Mouse (Mus musculus) thymus, adult 2 months (tissue): ENCODE results near the gene Peli1. TPM values are rescaled to one million over a fixed set of nuclear protein-coding genes. Genes with fewer than 3 reads are reported as not detected.
A peak's percentile ranks its signal among the peaks of the same experiment; 100 is the strongest.

ENCODE experiments used
- DNase-seq: peaks from one replicate; pipeline ENCODE4 v3.0.0; 2021
- H3K27ac ChIP-seq: fragments of 200-500 bp; 2 replicates; pipeline ENCODE4 v1.5.1; 2012; ENCODE audit warnings: low read length, control low read depth; ENCODE audit not compliant: control insufficient read depth, insufficient read depth
- H3K27me3 ChIP-seq: fragments of 200-500 bp; 2 replicates; pipeline ENCODE4 v1.6.1; 2012; ENCODE audit warnings: mild to moderate bottlenecking, low read length, moderate library complexity, mixed read lengths; ENCODE audit not compliant: control insufficient read depth, insufficient read depth
- H3K36me3 ChIP-seq: fragments of 200-500 bp; 2 replicates; pipeline ENCODE4 v1.6.1; 2012; ENCODE audit warnings: mild to moderate bottlenecking, low read length, moderate library complexity; ENCODE audit not compliant: control insufficient read depth, insufficient read depth
- H3K4me1 ChIP-seq: fragments of 200-500 bp; replicated peaks from 2 replicates; pipeline ENCODE4 v1.6.1; 2012; ENCODE audit warnings: low read length; ENCODE audit not compliant: control insufficient read depth, insufficient read depth
- H3K4me3 ChIP-seq: fragments of 200-500 bp; 2 replicates; pipeline ENCODE4 v1.5.1; 2012; ENCODE audit warnings: mild to moderate bottlenecking, low read length, control low read depth, moderate library complexity; ENCODE audit not compliant: control insufficient read depth, insufficient read depth
- CTCF ChIP-seq: fragments of 200-500 bp; IDR thresholded peaks from 2 replicates; pipeline ENCODE4 v1.5.1; 2012; ENCODE audit warnings: mild to moderate bottlenecking, control low read depth, low read length, moderate library complexity, borderline replicate concordance; ENCODE audit not compliant: control insufficient read depth, poor library complexity, insufficient read depth; ENCODE audit errors: extremely low read depth
- POLR2A ChIP-seq: fragments of 200-500 bp; IDR thresholded peaks from 2 replicates; pipeline ENCODE4 v1.6.1; 2012; ENCODE audit warnings: mild to moderate bottlenecking, low read length, control low read depth, moderate library complexity; ENCODE audit not compliant: control insufficient read depth, poor library complexity, insufficient read depth; ENCODE audit errors: extremely low read depth
- WGBS: fragments of 180-500 bp; shearing (Covaris S2); methylation state at CpG from one replicate; pipeline ENCODE4 v1.1.7; 2018; 5-methylcytosine and 5-hydroxymethylcytosine counted together
- polyA plus RNA-seq: library from polyadenylated mRNA; depleted of rRNA; stranded (reverse); fragments of >200 nt; gene quantifications from 2 replicates; pipeline ENCODE4 v1.2.3, GENCODE M21; 2012

Gene Peli1
- polyA plus RNA-seq, 1 experiment, result 53.4 TPM

GRCm38 (mm10) chr11:21091428-21092405, 626 bp downstream of the Peli1 start:
- Histone ChIP-seq H3K4me3 (peak overlapping the region; percentile 83), H3K27me3 (no peaks in the 10 kb centered on the region), H3K4me1 (peaks cover 2% of the 10 kb centered on the region), H3K27ac (peak overlapping the region; percentile 76), H3K36me3 (no peaks in the 10 kb centered on the region)
- no peak for TF ChIP-seq POLR2A
- no peak for TF ChIP-seq CTCF
- DNase-seq, result peak; percentile 72
- 1% methylated on average over 99 of the region's 99 CpGs for WGBS

DNA sequence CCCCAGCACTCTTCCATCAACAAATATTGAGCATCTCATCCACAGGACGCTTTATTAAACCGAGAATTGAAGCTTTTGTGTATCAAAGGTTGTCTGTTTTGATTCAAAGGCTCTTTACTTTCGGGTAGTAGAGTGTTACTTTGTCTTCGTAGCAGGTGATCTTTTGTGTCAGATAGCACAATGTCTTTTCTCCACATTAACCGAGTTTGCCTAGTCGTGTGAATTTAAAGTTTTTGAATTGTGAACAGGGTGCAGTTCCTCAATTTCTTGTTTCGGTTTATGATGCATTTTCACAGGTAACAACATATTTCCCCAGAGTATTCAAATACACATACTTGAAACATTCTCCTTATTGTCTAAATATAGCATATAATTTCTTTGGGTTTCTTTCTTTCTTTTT, 1.5 kb downstream of the Peli1 start:
- H3K36me3 ChIP-seq, result no peaks in the 10 kb centered on the region
- no peaks in the 10 kb centered on the region for H3K27me3 ChIP-seq
- no peak for DNase-seq
- no peak overlapping the region; the same call in 1 of the 2 replicates for H3K27ac ChIP-seq
- TF ChIP-seq CTCF, result no peak
- TF ChIP-seq POLR2A, result no peak
- WGBS, result 2% methylated on average over 7 of the region's 7 CpGs
- no peak overlapping the region for H3K4me3 ChIP-seq
- peaks cover 2% of the 10 kb centered on the region for H3K4me1 ChIP-seq

DNA sequence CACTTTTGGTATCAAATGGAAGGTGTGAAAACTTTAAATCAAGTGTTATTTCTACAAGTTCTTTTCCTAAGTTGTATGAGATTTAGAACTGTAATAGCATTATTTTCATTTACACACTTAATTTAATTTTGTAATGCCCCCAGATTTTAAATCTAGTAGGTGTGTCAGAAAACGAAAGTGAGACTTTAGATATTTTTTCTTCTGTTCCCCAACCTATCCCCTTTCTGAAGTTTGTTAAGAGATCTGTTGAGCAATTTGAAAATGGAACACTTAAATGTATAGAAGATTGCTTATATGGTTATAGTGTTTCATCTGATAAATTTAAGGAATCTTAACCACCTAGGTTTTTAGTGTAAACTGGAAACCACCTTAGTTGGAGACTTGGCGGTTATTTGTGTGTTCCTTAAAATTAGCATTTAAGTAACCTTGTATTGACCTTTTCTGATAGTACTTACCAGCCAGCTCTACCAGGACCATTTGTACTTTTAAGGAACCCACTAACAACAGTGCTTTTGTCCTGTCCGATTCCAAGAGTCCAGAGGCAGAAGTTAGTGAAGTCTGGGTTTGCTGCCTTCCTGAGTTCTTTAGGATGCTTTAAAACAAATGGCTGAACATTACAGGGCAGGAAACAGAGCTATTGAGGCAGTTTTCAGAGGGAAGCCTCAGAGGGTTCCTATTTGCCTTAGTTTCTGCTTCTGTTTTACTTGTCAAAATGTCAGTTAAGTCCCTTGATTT, 2.2 kb downstream of the Peli1 start:
- Histone ChIP-seq H3K36me3 (no peaks in the 10 kb centered on the region), H3K4me1 (peaks cover 2% of the 10 kb centered on the region), H3K4me3 (no peak overlapping the region), H3K27me3 (no peaks in the 10 kb centered on the region), H3K27ac (no peak overlapping the region; the same call in 1 of the 2 replicates)
- no peak for DNase-seq
- TF ChIP-seq CTCF (no peak), POLR2A (no peak)
- WGBS, result 17% methylated on average over 3 of the region's 3 CpGs

- TF ChIP-seq POLR2A, result no peak
- TF ChIP-seq CTCF, result no peak
- peak; percentile 36 for DNase-seq
Observed at GRCm38 (mm10) chr11:21096590-21096989, 5.5 kb downstream of the Peli1 start.

GRCm38 (mm10) chr11:21098457-21098856, 7.4 kb downstream of the Peli1 start:
- WGBS, result 83% methylated on average over 2 of the region's 2 CpGs

More at GRCm38 (mm10) chr11:21096590-21096989, 5.5 kb downstream of the Peli1 start:
- Histone ChIP-seq H3K4me3 (no peak overlapping the region), H3K27ac (no peak overlapping the region), H3K4me1 (peaks cover 2% of the 10 kb centered on the region; the same call in 1 of the 2 replicates), H3K27me3 (no peaks in the 10 kb centered on the region), H3K36me3 (no peaks in the 10 kb centered on the region)
- WGBS, result 96% methylated on average over 2 of the region's 2 CpGs

GRCm38 (mm10) chr11:21100704-21101103, 9.6 kb downstream of the Peli1 start:
- Histone ChIP-seq H3K36me3 (no peaks in the 10 kb centered on the region), H3K4me3 (no peak overlapping the region), H3K27ac (no peak overlapping the region), H3K4me1 (peaks cover 2% of the 10 kb centered on the region; the same call in 1 of the 2 replicates), H3K27me3 (no peaks in the 10 kb centered on the region)
- WGBS, result 100% methylated on average over 1 of the region's 1 CpGs
- TF ChIP-seq POLR2A, result no peak
- TF ChIP-seq CTCF, result no peak
- no peak for DNase-seq

More at GRCm38 (mm10) chr11:21098457-21098856, 7.4 kb downstream of the Peli1 start:
- Histone ChIP-seq H3K27ac (no peak overlapping the region), H3K27me3 (no peaks in the 10 kb centered on the region), H3K4me1 (peaks cover 2% of the 10 kb centered on the region; the same call in 1 of the 2 replicates), H3K4me3 (no peak overlapping the region), H3K36me3 (no peaks in the 10 kb centered on the region)
- no peak for DNase-seq
- TF ChIP-seq CTCF (no peak), POLR2A (no peak)
